Mouse (Mus musculus) embryonic facial prominence, embryonic 13.5 days (tissue): ENCODE measurements around the gene Lamc1. TPM values are rescaled to one million over a fixed set of nuclear protein-coding genes. Genes with fewer than 3 reads are reported as not detected.

ENCODE experiments used
- ATAC-seq: fragments of 200-750 bp; cut with Nextera tagmentation; 2 replicates; pipeline ENCODE4 v1.8.0; 2017; ENCODE audit warnings: low read depth; ENCODE audit not compliant: insufficient number of reproducible peaks, insufficient read depth, low FRiP score, low TSS enrichment
- H3K27ac ChIP-seq: fragments of 300-500 bp; sonication (generic); 2 replicates; pipeline ENCODE4 v1.5.1; 2015; ENCODE audit warnings: moderate library complexity, mild to moderate bottlenecking, inconsistent platforms
- H3K27me3 ChIP-seq: fragments of 300-500 bp; sonication (generic); 2 replicates; pipeline ENCODE4 v1.6.1; 2015; ENCODE audit warnings: mild to moderate bottlenecking, inconsistent platforms
- H3K36me3 ChIP-seq: fragments of 300-500 bp; sonication (generic); 2 replicates; pipeline ENCODE4 v1.6.1; 2015; ENCODE audit warnings: mild to moderate bottlenecking, inconsistent platforms
- H3K4me1 ChIP-seq: fragments of 300-500 bp; sonication (generic); 2 replicates; pipeline ENCODE4 v1.6.1; 2015; ENCODE audit warnings: inconsistent platforms
- H3K4me2 ChIP-seq: fragments of 300-500 bp; sonication (generic); 2 replicates; pipeline ENCODE4 v1.6.1; 2015; ENCODE audit warnings: moderate library complexity, mild to moderate bottlenecking, inconsistent platforms
- H3K4me3 ChIP-seq: fragments of 300-500 bp; sonication (generic); 2 replicates; pipeline ENCODE4 v1.5.1; 2015; ENCODE audit warnings: mild to moderate bottlenecking, inconsistent platforms
- H3K9ac ChIP-seq: fragments of 300-500 bp; sonication (generic); 2 replicates; pipeline ENCODE4 v1.6.1; 2015; ENCODE audit warnings: mild to moderate bottlenecking, inconsistent platforms
- H3K9me3 ChIP-seq: fragments of 300-500 bp; sonication (generic); 2 replicates; pipeline ENCODE4 v1.6.1; 2016; ENCODE audit warnings: inconsistent platforms
- WGBS: fragments of 180-500 bp; shearing (Covaris S2); methylation state at CpG from one replicate; pipeline ENCODE4 v1.1.7; 2015; ENCODE audit warnings: mixed read lengths; 5-methylcytosine and 5-hydroxymethylcytosine counted together
- polyA plus RNA-seq: library from polyadenylated mRNA; unstranded; fragments of >200 nt; fragmentation: Nextera tagmentation; extraction: Ambion mirVana; gene quantifications from 2 replicates; pipeline ENCODE4 v1.2.1, GENCODE M21; 2015

Gene Lamc1
- polyA plus RNA-seq, 1 experiment from 2014 or later = 35.9 TPM

DNA sequence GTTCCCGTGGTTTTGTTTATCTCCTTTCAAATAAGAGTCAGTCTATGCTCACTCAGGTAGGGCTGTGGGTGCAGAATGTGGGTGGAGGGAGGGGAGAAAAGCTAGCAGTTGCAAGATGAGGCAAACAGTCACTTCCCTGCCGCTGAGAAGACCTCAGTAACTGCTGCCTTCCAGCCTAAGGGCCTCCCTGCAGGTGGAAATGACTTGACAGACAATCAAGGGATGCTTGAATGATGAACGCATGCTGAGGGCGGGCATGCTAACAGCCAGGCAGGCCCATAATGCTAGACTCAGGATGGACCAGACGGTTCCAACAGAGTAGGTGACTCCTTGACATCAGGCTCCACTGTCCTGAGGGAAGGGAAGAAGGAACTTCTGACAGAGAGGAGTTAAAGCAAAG lies 116.9 kb downstream of the Lamc1 start:
- no peak for ATAC-seq
- peaks cover 21% of the 10 kb centered on the region for H3K36me3 ChIP-seq
- no peak overlapping the region for H3K9ac ChIP-seq
- no peak overlapping the region for H3K4me3 ChIP-seq
- 69% methylated on average over 5 of the region's 5 CpGs for WGBS
- H3K27ac ChIP-seq = no peak overlapping the region
- 0 out of 2 replicates have a peak, but pooled peaks cover 5% of the 10 kb centered on the region for H3K4me1 ChIP-seq
- no peaks in the 10 kb centered on the region for H3K9me3 ChIP-seq
- no peak overlapping the region for H3K4me2 ChIP-seq
- no peaks in the 10 kb centered on the region for H3K27me3 ChIP-seq

DNA sequence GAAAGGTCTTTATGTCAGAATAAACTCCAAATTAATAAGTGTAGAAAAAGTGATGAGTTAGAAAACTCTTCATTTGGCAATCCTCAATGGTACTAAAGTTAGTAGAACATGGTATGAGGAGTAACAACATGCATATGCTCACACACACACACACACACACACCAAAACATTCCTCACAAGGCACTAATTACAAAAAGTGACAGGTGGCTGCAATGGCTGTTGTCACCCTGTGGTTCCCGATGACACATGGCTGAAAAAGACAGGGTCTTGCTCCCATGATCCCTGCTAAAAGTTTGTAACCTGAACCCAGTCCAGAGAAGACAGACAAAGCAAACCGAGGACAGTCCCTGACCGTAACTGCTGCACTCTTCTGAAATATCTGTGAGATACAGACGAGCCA lies 121.6 kb downstream of the Lamc1 start:
- Histone ChIP-seq H3K9me3 (no peaks in the 10 kb centered on the region), H3K4me3 (no peak overlapping the region), H3K27ac (no peak overlapping the region), H3K27me3 (no peaks in the 10 kb centered on the region), H3K36me3 (no peaks in the 10 kb centered on the region), H3K4me2 (no peak overlapping the region), H3K9ac (no peak overlapping the region), H3K4me1 (no peaks in the 10 kb centered on the region)
- no peak for ATAC-seq
- WGBS = 51% methylated on average over 4 of the region's 4 CpGs

DNA sequence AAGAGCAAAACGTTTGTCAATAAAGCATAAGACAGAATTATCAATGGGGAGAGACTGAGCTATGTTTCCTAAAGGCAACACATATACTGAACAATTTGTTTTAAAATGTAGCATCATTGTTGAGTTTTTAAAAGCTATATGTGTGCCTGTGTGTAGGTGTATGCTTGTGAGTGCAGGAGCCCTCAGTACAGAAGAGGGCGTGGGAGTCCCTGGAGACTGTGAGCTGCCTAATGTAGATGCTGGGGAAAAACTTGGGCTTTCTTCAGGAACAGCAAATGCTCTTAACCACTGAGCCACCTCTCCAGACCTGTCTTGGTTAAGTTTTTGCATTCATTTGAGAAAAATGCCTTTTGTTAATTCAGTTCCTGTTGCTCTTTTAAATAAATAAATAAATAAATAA lies 122.4 kb downstream of the Lamc1 start:
- no peak overlapping the region for H3K4me3 ChIP-seq
- no peak overlapping the region for H3K4me2 ChIP-seq
- no peak overlapping the region for H3K27ac ChIP-seq
- H3K9me3 ChIP-seq = no peaks in the 10 kb centered on the region
- no peaks in the 10 kb centered on the region for H3K27me3 ChIP-seq
- H3K4me1 ChIP-seq = no peaks in the 10 kb centered on the region
- ATAC-seq = no peak
- no peaks in the 10 kb centered on the region for H3K36me3 ChIP-seq
- no peak overlapping the region for H3K9ac ChIP-seq
- WGBS = 84% methylated on average over 2 of the region's 2 CpGs

DNA sequence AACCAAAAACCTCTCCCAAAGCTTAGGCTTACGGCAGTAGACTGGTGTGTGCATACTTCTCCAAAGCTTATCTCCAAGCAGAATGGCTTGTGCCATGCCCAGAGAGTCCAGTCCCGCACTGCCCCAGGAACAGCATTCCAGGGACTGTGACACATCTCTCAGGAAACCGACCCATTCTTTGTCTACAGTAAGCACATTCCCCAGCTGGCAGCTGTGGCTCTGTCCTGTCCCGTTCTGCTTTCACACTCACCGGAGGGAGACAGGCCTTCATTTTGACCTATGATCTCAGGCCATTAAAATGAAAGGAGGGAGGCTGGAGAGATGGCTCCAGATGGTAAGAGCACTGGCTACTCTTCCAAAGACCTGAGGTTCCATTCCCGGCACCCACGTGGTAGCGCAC lies 130.4 kb downstream of the Lamc1 start:
- Histone ChIP-seq H3K36me3 (no peaks in the 10 kb centered on the region), H3K27me3 (no peaks in the 10 kb centered on the region), H3K4me2 (no peak overlapping the region), H3K9ac (peak overlapping the region; percentile 27; the same call in 1 of the 2 replicates), H3K27ac (no peak overlapping the region), H3K4me3 (no peak overlapping the region), H3K9me3 (no peaks in the 10 kb centered on the region), H3K4me1 (peaks cover 20% of the 10 kb centered on the region)
- WGBS = 57% methylated on average over 8 of the region's 8 CpGs
- ATAC-seq = no peak

DNA sequence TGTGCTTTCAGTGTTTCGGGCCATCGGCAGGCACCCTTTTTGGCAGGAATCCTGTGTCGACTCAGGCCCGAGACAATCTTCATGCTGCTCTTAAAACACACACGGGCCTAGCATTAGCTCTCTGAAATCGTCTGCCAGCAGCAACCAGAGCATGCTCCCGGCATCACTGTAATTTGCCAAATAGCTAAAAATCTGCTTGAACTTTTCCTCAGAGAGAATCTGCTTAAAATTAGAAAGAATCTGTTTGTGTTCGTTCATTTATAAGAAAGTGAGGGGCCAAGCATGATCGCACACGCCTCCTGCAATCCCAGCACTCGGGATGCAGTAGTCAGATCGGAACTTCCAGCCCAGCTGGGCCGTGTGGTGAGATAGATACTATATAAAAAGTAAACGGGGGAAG lies 131.1 kb downstream of the Lamc1 start:
- ATAC-seq = no peak
- no peak overlapping the region for H3K9ac ChIP-seq
- no peak overlapping the region for H3K4me2 ChIP-seq
- H3K27ac ChIP-seq = peak overlapping the region; percentile 57; the same call in 1 of the 2 replicates
- H3K9me3 ChIP-seq = no peaks in the 10 kb centered on the region
- H3K27me3 ChIP-seq = no peaks in the 10 kb centered on the region
- H3K4me3 ChIP-seq = no peak overlapping the region
- WGBS = 32% methylated on average over 14 of the region's 14 CpGs
- no peaks in the 10 kb centered on the region for H3K36me3 ChIP-seq
- H3K4me1 ChIP-seq = peaks cover 20% of the 10 kb centered on the region

DNA sequence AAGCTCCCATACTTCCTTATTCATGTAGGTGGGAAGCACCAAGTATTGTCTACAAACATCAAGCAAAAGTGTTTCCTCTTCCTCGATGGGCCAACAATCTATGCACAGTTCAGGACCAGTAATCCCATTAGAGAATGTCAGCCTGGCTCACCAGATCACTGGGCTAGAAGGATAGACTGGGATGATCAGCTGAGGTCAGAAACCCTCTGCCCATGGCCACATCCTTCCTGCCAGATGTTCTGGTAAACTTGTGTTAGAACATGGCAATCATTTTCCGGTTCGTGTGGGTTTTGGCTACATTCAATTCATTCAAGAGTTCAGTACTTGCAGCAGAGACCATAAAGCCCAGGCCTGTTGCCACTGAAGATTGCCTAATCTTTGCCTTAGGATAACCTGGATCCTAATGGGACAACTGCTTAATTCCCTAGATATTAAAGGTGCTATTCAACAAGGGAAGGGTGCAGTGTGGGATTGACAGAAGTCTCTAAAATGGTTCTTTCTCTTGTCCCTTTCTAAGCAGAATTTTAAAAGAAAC lies 135.2 kb downstream of the Lamc1 start:
- H3K4me2 ChIP-seq = no peak overlapping the region
- H3K36me3 ChIP-seq = no peaks in the 10 kb centered on the region
- no peaks in the 10 kb centered on the region for H3K9me3 ChIP-seq
- H3K27ac ChIP-seq = no peak overlapping the region
- 80% methylated on average over 3 of the region's 3 CpGs for WGBS
- no peak overlapping the region for H3K4me3 ChIP-seq
- H3K27me3 ChIP-seq = no peaks in the 10 kb centered on the region
- peaks cover 27% of the 10 kb centered on the region for H3K4me1 ChIP-seq
- H3K9ac ChIP-seq = no peak overlapping the region
- no peak for ATAC-seq

DNA sequence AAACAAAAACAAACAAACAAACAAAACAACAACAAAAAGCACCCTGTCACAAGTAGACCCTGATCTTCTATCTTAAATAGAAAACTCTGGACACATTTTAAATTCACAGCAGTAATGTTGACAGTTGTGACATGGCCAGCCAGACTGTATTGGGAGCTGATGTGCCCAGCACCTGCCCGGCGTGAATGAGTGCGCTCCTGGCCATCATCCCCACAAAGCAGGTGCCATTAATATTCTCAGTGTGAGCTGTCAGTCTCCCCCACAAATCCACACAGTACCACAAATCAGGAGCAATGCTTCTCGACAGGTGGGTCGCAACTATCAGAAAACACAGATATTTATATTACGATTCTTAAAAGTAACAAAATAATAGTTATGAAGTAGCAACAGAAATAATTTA lies 139.6 kb downstream of the Lamc1 start:
- H3K4me1 ChIP-seq = peaks cover 21% of the 10 kb centered on the region
- no peak overlapping the region for H3K4me3 ChIP-seq
- no peak for ATAC-seq
- no peak overlapping the region for H3K9ac ChIP-seq
- H3K4me2 ChIP-seq = no peak overlapping the region
- H3K27me3 ChIP-seq = peaks cover 8% of the 10 kb centered on the region
- no peaks in the 10 kb centered on the region for H3K9me3 ChIP-seq
- no peak overlapping the region for H3K27ac ChIP-seq
- H3K36me3 ChIP-seq = no peaks in the 10 kb centered on the region
- WGBS = 90% methylated on average over 6 of the region's 6 CpGs

DNA sequence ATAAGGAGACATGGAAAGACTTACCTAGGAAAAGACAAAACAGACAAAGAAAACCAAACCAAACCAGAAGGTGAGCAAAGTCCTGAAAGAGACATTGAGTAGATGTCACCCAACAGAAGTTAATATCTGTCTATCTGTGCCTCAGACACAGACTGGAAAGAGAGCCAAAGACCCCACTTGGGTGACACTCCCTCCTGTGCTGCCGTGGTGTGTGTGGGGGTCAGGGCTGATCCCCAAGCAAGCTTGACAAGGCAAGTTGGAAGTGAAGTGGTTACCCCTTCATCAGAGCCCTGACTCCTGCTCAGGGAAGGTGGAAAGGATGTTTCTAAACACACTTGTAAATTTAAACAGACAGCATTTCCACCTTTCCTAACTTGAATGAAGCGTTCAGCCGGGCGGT lies 140.2 kb downstream of the Lamc1 start:
- H3K27me3 ChIP-seq = peaks cover 12% of the 10 kb centered on the region
- peaks cover 21% of the 10 kb centered on the region for H3K4me1 ChIP-seq
- H3K36me3 ChIP-seq = no peaks in the 10 kb centered on the region
- no peak overlapping the region for H3K4me3 ChIP-seq
- no peak for ATAC-seq
- peak overlapping the region; percentile 66 for H3K27ac ChIP-seq
- H3K4me2 ChIP-seq = peak overlapping the region; percentile 40; the same call in 1 of the 2 replicates
- WGBS = 73% methylated on average over 4 of the region's 4 CpGs
- no peaks in the 10 kb centered on the region for H3K9me3 ChIP-seq
- H3K9ac ChIP-seq = no peak overlapping the region

DNA sequence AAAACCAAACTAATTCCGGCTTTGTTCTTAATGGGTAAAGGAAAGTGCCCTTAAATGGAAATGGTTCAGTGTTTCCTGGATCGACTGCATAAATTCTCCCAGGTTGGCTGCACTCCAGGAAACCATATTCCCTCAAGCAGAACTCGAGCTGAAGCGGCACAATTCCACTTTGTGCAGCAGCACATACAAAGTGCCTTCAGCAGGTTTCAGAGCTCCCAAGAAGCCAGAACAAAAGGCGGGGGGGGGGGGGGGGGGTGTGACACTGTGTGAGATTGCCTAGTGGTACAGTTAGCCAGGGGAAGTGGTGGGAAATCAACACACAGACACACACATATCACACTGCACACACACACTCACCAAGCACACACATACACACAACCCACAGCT lies 140.7 kb downstream of the Lamc1 start:
- H3K4me2 ChIP-seq = peak overlapping the region; percentile 40
- no peaks in the 10 kb centered on the region for H3K36me3 ChIP-seq
- no peaks in the 10 kb centered on the region for H3K9me3 ChIP-seq
- ATAC-seq = 0 out of 2 replicates have a peak, but pooled peaks have one; percentile 17
- peak overlapping the region; percentile 66; the same call in 1 of the 2 replicates for H3K27ac ChIP-seq
- H3K9ac ChIP-seq = no peak overlapping the region
- peaks cover 21% of the 10 kb centered on the region for H3K4me1 ChIP-seq
- 5% methylated on average over 5 of the region's 5 CpGs for WGBS
- H3K27me3 ChIP-seq = peaks cover 16% of the 10 kb centered on the region
- H3K4me3 ChIP-seq = no peak overlapping the region

DNA sequence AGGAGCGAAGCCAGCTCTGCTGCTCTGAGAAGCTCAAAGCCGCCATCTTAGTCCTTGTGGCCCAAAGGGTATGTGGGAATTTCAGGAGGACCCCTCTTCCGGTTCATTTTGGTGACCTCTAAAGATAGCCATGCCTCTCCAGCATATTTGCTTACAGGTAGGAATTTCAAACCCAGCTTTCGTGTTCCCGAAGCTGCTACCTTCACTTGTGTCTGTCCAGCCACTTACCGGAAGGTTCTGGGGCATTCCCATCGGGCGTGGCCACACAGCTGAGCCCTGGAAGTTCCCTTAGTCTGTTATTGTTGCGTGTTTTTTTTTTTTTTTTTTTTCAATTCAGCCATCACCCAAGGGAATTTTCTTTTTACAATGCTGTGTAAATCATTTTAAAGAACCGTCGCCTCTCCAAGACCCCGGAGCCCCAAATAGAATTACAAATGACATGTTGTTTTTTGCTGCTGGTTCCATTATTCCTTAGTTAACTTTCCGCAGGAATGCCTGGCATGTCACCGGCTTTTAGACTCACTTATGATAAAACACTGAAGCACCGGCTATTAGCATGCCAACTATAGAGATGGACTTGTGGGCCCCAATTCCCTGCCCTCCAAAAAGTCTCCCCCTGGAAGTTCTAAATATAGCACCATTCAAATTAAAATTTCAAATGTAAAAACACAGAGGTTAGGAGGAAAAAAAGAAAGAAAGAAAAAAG lies 141.2 kb downstream of the Lamc1 start:
- no peak overlapping the region for H3K4me3 ChIP-seq
- H3K4me1 ChIP-seq = peaks cover 22% of the 10 kb centered on the region
- ATAC-seq = no peak
- peak overlapping the region; percentile 66 for H3K27ac ChIP-seq
- H3K27me3 ChIP-seq = peaks cover 22% of the 10 kb centered on the region
- H3K9me3 ChIP-seq = no peaks in the 10 kb centered on the region
- WGBS = 54% methylated on average over 15 of the region's 15 CpGs
- no peak overlapping the region for H3K9ac ChIP-seq
- H3K36me3 ChIP-seq = no peaks in the 10 kb centered on the region
- peak overlapping the region; percentile 40 for H3K4me2 ChIP-seq

DNA sequence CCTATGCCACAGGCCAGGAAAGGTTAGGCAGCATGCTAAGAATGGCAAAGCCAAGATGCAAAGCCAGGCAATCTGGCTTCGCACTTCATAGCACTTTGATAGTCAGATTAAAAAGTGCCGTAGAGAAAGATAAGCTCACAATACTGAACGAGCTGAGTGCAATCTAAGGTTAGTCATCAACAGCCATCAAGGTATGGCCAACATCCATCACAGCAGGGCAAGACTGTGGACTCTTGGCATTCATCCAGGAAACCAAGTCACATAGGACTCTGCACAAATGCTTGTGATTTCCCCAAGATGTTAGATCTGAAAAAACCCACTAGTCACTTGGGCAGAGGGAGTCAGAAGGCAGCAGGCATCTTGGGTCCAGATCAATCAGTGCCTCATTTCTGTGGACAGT lies 144.5 kb downstream of the Lamc1 start:
- Histone ChIP-seq H3K36me3 (no peaks in the 10 kb centered on the region), H3K9ac (no peak overlapping the region), H3K4me3 (no peak overlapping the region), H3K27ac (no peak overlapping the region), H3K27me3 (peaks cover 52% of the 10 kb centered on the region), H3K9me3 (no peaks in the 10 kb centered on the region), H3K4me2 (no peak overlapping the region), H3K4me1 (peaks cover 31% of the 10 kb centered on the region)
- 83% methylated on average over 3 of the region's 3 CpGs for WGBS
- ATAC-seq = no peak
